Comparison of ENCODE assay signal across 8 mouse cellular contexts in genomic region chr9:25591390-25592354, GRCm38 (mm10).
A peak's percentile ranks its signal among the peaks of the same experiment; 100 is the strongest.
DNase-seq lines count a peak whose midpoint lies in the region; ATAC-seq lines count a peak whose summit lies in the region.

No protein-coding gene starts in this region.

- no peak for ATAC-seq in heart, embryonic 13.5 days (ENCODE audit: extremely low read depth, insufficient number of reproducible peaks, low FRiP score, low TSS enrichment)
- peak; percentile 96 for ATAC-seq in megakaryocyte, adult 5-6 weeks (ENCODE audit: poor library complexity, severe bottlenecking)

- H3K36me3 ChIP-seq in heart, embryonic 13.5 days, result peaks cover 43% of the 10 kb centered on the region

- peaks cover 17% of the 10 kb centered on the region for H3K4me1 ChIP-seq in heart, embryonic 13.5 days

- H3K4me2 ChIP-seq in heart, embryonic 13.5 days, result peak overlapping the region; percentile 60

- H3K27me3 ChIP-seq in heart, embryonic 13.5 days (replicated peaks), result no peaks in the 10 kb centered on the region

- H3K9ac ChIP-seq in heart, embryonic 13.5 days, result peak overlapping the region; percentile 15; the same call in 1 of the 2 replicates

- intact Hi-C loops in heart, postnatal 25 days (cut with DNase I), result loop anchor here (1.0 to 5.0 kb wide), 3 partner anchors 109 to 424 kb away; partner anchors contain the start of gene Eepd1

- peak; percentile 94 for DNase-seq in heart, adult 11 months
- DNase-seq in heart, postnatal 25 days (ENCODE audit: low spot score), result no peak
- peak; percentile 10 for DNase-seq in MN1 (ENCODE audit: low spot score)
- peak; percentile 90 for DNase-seq in embryo, embryonic 10.5 days (ENCODE audit: low spot score)
- DNase-seq in kidney, postnatal 10 days, result peak; percentile 63
- peak; percentile 24 to 30 for DNase-seq in spleen, postnatal 36 days (ENCODE audit: low spot score in 2 of 2)

- no peaks in the 10 kb centered on the region for H3K9me3 ChIP-seq in heart, embryonic 13.5 days

- no peak overlapping the region for H3K27ac ChIP-seq in heart, embryonic 13.5 days (replicated peaks)

- H3K4me3 ChIP-seq in heart, embryonic 13.5 days, result peak overlapping the region; percentile 26; the same call in 1 of the 2 replicates

- WGBS in heart, embryonic 13.5 days, result 18% methylated on average over 15 of the region's 15 CpGs
